Mouse (Mus musculus): Measurements from ENCODE around the gene Cyren. TPM values are rescaled to one million over a fixed set of nuclear protein-coding genes. Genes with fewer than 3 reads are reported as not detected.

The Cyren gene
- polyA plus RNA-seq, 2 experiments from 2014 or later: 4.9 to 6.0 TPM

DNA sequence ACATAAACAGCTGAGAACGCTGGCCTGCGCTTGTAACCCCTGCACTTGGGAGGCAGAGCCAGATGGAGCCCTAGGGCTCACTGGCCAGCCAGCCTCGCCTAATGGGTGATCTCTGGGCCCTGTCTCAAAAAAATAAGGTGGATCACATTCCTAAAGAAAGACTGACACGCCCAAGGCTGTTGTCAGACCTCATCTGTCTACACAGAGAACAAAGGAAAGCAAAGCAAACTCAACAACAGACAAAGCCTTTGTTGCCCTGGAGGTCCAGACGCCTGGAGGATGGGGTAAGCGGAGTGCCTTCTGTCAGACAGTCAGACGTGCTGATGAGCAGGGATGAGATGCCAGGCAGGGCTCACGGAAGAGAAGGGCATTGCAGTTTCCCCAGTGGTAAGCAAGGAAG, 11.1 kb downstream of the Cyren start:
- no peak for ATAC-seq

- ATAC-seq: no peak
Measured at GRCm38 (mm10) chr6:34865711-34866593, 11.9 kb downstream of the Cyren start.

GRCm38 (mm10) chr6:34865213-34865612, 12.6 kb downstream of the Cyren start:
- no peak for ATAC-seq

GRCm38 (mm10) chr6:34863786-34864514, 13.9 kb downstream of the Cyren start:
- no peak for ATAC-seq

DNA sequence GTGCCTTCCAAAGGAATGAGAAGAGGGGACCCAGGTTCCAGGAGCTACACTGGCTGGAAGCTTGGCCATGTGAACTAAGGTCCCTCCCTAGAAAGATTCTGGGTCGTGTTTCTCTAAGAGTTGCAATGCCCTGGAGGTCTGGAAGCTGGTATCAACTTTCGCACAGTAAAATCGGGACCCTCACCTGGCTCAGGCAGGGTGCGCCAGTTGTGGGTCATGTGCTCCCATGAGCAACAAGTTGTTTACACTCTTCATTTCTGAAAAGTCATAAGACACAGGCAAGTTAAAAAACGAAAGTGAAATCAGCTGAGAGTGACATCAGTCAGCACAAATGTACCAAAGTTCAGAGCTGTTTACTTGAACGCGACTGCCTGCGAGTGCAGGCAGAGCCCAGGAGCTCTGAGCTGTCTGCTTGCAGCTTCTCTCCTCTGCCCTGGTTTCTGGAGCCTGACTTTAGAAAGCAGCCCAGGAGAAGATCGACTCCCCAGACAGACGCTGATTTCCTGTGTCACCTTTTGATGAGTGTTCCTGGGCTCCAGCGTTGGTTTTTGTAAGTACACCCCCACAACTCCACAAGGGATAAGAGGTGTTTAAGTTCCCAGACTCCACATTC, 15.0 kb downstream of the Cyren start, which contains the start of gene Tmem140:
TSS of gene Tmem140 (plus strand) at position 356 of the 613 bp plus-strand sequence.
- ATAC-seq: peak; percentile 92

DNA sequence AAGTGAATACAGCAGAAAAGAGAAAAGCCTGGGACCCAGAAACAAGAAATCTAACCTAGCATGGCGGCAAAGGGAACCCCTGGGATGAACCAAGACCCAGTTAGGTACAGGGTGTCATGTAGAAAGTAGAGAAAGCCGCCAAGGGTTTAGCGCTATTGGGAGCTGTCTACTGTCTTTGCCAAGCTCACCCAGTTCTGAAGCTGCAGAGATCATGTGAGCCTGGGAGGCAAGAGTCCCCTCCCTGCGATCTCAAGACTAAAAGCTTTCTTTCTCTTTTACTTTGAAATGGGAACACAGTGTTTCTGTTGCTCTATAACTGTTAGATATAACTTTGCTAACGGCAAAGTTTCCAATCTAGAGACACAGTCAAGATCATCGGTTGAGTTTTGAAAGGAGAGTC, 15.5 kb downstream of the Cyren start:
- ATAC-seq: peak; percentile 67

DNA sequence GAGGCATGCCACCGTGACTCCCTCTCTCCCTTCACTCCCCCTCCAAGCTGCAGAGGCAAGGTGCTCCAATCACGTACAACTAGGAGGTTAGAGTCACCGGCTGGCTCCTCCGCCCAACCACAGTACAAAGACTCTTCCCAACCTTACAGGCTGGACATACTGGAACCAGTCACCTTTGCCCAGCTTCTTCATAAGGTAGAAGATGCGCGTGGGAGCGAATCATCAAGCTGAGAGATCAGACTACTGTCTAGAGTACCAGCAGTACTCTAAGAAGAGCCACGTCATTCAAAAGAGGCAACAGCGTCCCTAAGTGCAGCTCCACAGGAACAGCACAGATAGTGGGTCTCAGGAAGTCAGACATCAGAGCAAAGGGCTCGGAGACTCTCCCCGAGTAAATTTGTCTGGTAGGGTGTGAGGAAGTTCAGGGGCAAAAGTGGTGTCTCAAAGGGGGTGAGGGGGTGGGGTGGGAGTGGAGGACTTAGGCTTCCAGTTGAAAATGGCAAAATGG, 16.3 kb downstream of the Cyren start:
- no peak for ATAC-seq

- ATAC-seq: no peak
Measured at GRCm38 (mm10) chr6:34832352-34832751, 45.5 kb downstream of the Cyren start.

DNA sequence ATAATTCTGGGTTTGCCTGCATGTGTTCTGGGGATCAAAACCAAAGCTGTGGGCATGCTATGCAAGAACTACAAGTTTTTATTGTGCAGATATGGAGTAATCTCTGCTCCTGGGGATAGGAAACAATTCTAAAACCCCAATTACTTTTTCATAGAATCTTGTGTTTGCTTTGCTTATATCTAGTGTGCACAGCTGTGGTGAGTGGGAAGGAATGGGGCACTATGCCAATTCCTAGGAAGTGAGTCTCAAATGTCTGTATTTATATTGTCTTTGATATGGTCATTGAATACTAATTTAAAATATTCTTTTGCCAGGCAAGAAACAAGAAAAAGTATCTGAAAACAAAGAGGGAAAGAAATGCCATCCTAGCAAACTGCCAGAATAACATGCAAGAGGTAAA, 53.5 kb downstream of the Cyren start:
- no peak for ATAC-seq

Other genes with a start within 250 kb of the Cyren start
- gene Agbl3, start 97.6 kb downstream of the Cyren start, polyA plus RNA-seq (2017; shearing (Covaris generic)): under 1 TPM; 0.49 to 0.85 TPM
- gene Tmem140, start 14.9 kb downstream of the Cyren start, polyA plus RNA-seq (2017; shearing (Covaris generic)): 10 to 100 TPM; 16.8 to 22.6 TPM
- gene Wdr91, start 32.8 kb upstream of the Cyren start, polyA plus RNA-seq (2017; shearing (Covaris generic)): 10 to 100 TPM; 17.8 to 22.1 TPM
- gene Stra8, start 42.1 kb upstream of the Cyren start, polyA plus RNA-seq (2017; shearing (Covaris generic)): under 1 TPM in 1 of 2 experiments, not detected in 1; 0.28 TPM
- under 1 TPM; 0.43 to 0.63 TPM for gene Slc23a4, start 110.3 kb upstream of the Cyren start, polyA plus RNA-seq (2017; shearing (Covaris generic))

All from activated CD4-positive, CD25-positive, alpha-beta regulatory T cell, adult 4 months (primary cell).